Mouse (Mus musculus): Measurements from ENCODE around the gene Gm43951. TPM values are rescaled to one million over a fixed set of nuclear protein-coding genes. Genes with fewer than 3 reads are reported as not detected.

Gene Gm43951
- polyA plus RNA-seq, 1 experiment from 2014 or later = 0.10 TPM

GRCm38 (mm10) chr11:72194259-72194658, 12.4 kb downstream of the Gm43951 start:
- no peaks in the 10 kb centered on the region for H3K9me3 ChIP-seq (replicated peaks; ENCODE audit: control insufficient read depth, low read length)
- no peak overlapping the region for H3K4me2 ChIP-seq (ENCODE audit: low read depth, low read length)
- H3K4me1 ChIP-seq (ENCODE audit: control insufficient read depth, insufficient read depth, low read length) = no peaks in the 10 kb centered on the region
- DNase-seq (ENCODE audit: low spot score) (no peak), ATAC-seq (replicated peaks; ENCODE audit: insufficient number of reproducible peaks, low FRiP score, low TSS enrichment, low read depth) (no peak)
- H3K27ac ChIP-seq (replicated peaks; ENCODE audit: low read depth, low read length) = no peak overlapping the region
- peaks cover 2% of the 10 kb centered on the region; the same call in 1 of the 2 replicates for H3K36me3 ChIP-seq (replicated peaks; ENCODE audit: control insufficient read depth, insufficient read depth, low read depth, low read length)
- 96% methylated on average over 2 of the region's 2 CpGs for WGBS
- no peaks in the 10 kb centered on the region for H3K27me3 ChIP-seq (ENCODE audit: control insufficient read depth, insufficient read depth, low read length)
- H3K4me3 ChIP-seq (ENCODE audit: low read depth, low read length) = no peak overlapping the region
- H3K9ac ChIP-seq (replicated peaks; ENCODE audit: low read length) = no peak overlapping the region

GRCm38 (mm10) chr11:72190857-72191256, 15.8 kb downstream of the Gm43951 start:
- DNase-seq (ENCODE audit: low spot score) (no peak), ATAC-seq (replicated peaks; ENCODE audit: insufficient number of reproducible peaks, low FRiP score, low TSS enrichment, low read depth) (no peak)
- no peak overlapping the region for H3K27ac ChIP-seq (replicated peaks; ENCODE audit: low read depth, low read length)
- no peak overlapping the region for H3K4me3 ChIP-seq (ENCODE audit: low read depth, low read length)
- H3K9ac ChIP-seq (replicated peaks; ENCODE audit: low read length) = no peak overlapping the region
- no peaks in the 10 kb centered on the region for H3K27me3 ChIP-seq (ENCODE audit: control insufficient read depth, insufficient read depth, low read length)
- H3K4me1 ChIP-seq (ENCODE audit: control insufficient read depth, insufficient read depth, low read length) = no peaks in the 10 kb centered on the region
- no peaks in the 10 kb centered on the region; the same call in 1 of the 2 replicates for H3K36me3 ChIP-seq (replicated peaks; ENCODE audit: control insufficient read depth, insufficient read depth, low read depth, low read length)
- WGBS = 72% methylated on average over 1 of the region's 1 CpGs
- H3K9me3 ChIP-seq (replicated peaks; ENCODE audit: control insufficient read depth, low read length) = no peaks in the 10 kb centered on the region
- H3K4me2 ChIP-seq (ENCODE audit: low read depth, low read length) = no peak overlapping the region

GRCm38 (mm10) chr11:72184252-72184651, 22.4 kb downstream of the Gm43951 start:
- WGBS = 85% methylated on average over 4 of the region's 4 CpGs
- Histone ChIP-seq H3K9ac (replicated peaks; ENCODE audit: low read length) (no peak overlapping the region), H3K4me2 (ENCODE audit: low read depth, low read length) (no peak overlapping the region), H3K27me3 (ENCODE audit: control insufficient read depth, insufficient read depth, low read length) (no peaks in the 10 kb centered on the region), H3K36me3 (replicated peaks; ENCODE audit: control insufficient read depth, insufficient read depth, low read depth, low read length) (no peaks in the 10 kb centered on the region; the same call in 1 of the 2 replicates), H3K4me1 (ENCODE audit: control insufficient read depth, insufficient read depth, low read length) (no peaks in the 10 kb centered on the region), H3K27ac (replicated peaks; ENCODE audit: low read depth, low read length) (no peak overlapping the region), H3K4me3 (ENCODE audit: low read depth, low read length) (no peak overlapping the region), H3K9me3 (replicated peaks; ENCODE audit: control insufficient read depth, low read length) (no peaks in the 10 kb centered on the region)
- ATAC-seq (replicated peaks; ENCODE audit: insufficient number of reproducible peaks, low FRiP score, low TSS enrichment, low read depth) = no peak
- DNase-seq (ENCODE audit: low spot score) = no peak

GRCm38 (mm10) chr11:72181136-72181535, 25.5 kb downstream of the Gm43951 start:
- DNase-seq (ENCODE audit: low spot score) (no peak), ATAC-seq (replicated peaks; ENCODE audit: insufficient number of reproducible peaks, low FRiP score, low TSS enrichment, low read depth) (no peak)
- H3K27ac ChIP-seq (replicated peaks; ENCODE audit: low read depth, low read length) = no peak overlapping the region
- H3K27me3 ChIP-seq (ENCODE audit: control insufficient read depth, insufficient read depth, low read length) = no peaks in the 10 kb centered on the region
- H3K4me3 ChIP-seq (ENCODE audit: low read depth, low read length) = no peak overlapping the region
- H3K9me3 ChIP-seq (replicated peaks; ENCODE audit: control insufficient read depth, low read length) = no peaks in the 10 kb centered on the region
- H3K4me2 ChIP-seq (ENCODE audit: low read depth, low read length) = no peak overlapping the region
- H3K36me3 ChIP-seq (replicated peaks; ENCODE audit: control insufficient read depth, insufficient read depth, low read depth, low read length) = no peaks in the 10 kb centered on the region
- 93% methylated on average over 4 of the region's 4 CpGs for WGBS
- no peaks in the 10 kb centered on the region for H3K4me1 ChIP-seq (ENCODE audit: control insufficient read depth, insufficient read depth, low read length)
- H3K9ac ChIP-seq (replicated peaks; ENCODE audit: low read length) = no peak overlapping the region

- no peaks in the 10 kb centered on the region for H3K27me3 ChIP-seq (ENCODE audit: control insufficient read depth, insufficient read depth, low read length)
- WGBS = 89% methylated on average over 5 of the region's 5 CpGs
- no peak overlapping the region for H3K4me2 ChIP-seq (ENCODE audit: low read depth, low read length)
- H3K9ac ChIP-seq (replicated peaks; ENCODE audit: low read length) = no peak overlapping the region
- H3K4me1 ChIP-seq (ENCODE audit: control insufficient read depth, insufficient read depth, low read length) = no peaks in the 10 kb centered on the region
- DNase-seq (ENCODE audit: low spot score) (no peak), ATAC-seq (replicated peaks; ENCODE audit: insufficient number of reproducible peaks, low FRiP score, low TSS enrichment, low read depth) (no peak)
- no peak overlapping the region for H3K27ac ChIP-seq (replicated peaks; ENCODE audit: low read depth, low read length)
- H3K9me3 ChIP-seq (replicated peaks; ENCODE audit: control insufficient read depth, low read length) = no peaks in the 10 kb centered on the region
- H3K4me3 ChIP-seq (ENCODE audit: low read depth, low read length) = no peak overlapping the region
- H3K36me3 ChIP-seq (replicated peaks; ENCODE audit: control insufficient read depth, insufficient read depth, low read depth, low read length) = no peaks in the 10 kb centered on the region
Measured at GRCm38 (mm10) chr11:72180556-72180955, 26.1 kb downstream of the Gm43951 start.

GRCm38 (mm10) chr11:72176553-72176952, 30.1 kb downstream of the Gm43951 start:
- ATAC-seq (replicated peaks; ENCODE audit: insufficient number of reproducible peaks, low FRiP score, low TSS enrichment, low read depth) = no peak
- Histone ChIP-seq H3K9me3 (replicated peaks; ENCODE audit: control insufficient read depth, low read length) (no peaks in the 10 kb centered on the region), H3K36me3 (replicated peaks; ENCODE audit: control insufficient read depth, insufficient read depth, low read depth, low read length) (no peaks in the 10 kb centered on the region; the same call in 1 of the 2 replicates), H3K9ac (replicated peaks; ENCODE audit: low read length) (no peak overlapping the region), H3K27me3 (ENCODE audit: control insufficient read depth, insufficient read depth, low read length) (no peaks in the 10 kb centered on the region), H3K4me1 (ENCODE audit: control insufficient read depth, insufficient read depth, low read length) (no peaks in the 10 kb centered on the region), H3K4me3 (ENCODE audit: low read depth, low read length) (no peak overlapping the region), H3K27ac (replicated peaks; ENCODE audit: low read depth, low read length) (no peak overlapping the region), H3K4me2 (ENCODE audit: low read depth, low read length) (no peak overlapping the region)
- 50% methylated on average over 3 of the region's 3 CpGs for WGBS
- DNase-seq (ENCODE audit: low spot score) = no peak

GRCm38 (mm10) chr11:72175966-72176365, 30.7 kb downstream of the Gm43951 start:
- Histone ChIP-seq H3K9me3 (replicated peaks; ENCODE audit: control insufficient read depth, low read length) (no peaks in the 10 kb centered on the region), H3K27ac (replicated peaks; ENCODE audit: low read depth, low read length) (no peak overlapping the region), H3K4me3 (ENCODE audit: low read depth, low read length) (no peak overlapping the region), H3K36me3 (replicated peaks; ENCODE audit: control insufficient read depth, insufficient read depth, low read depth, low read length) (no peaks in the 10 kb centered on the region; the same call in 1 of the 2 replicates), H3K4me1 (ENCODE audit: control insufficient read depth, insufficient read depth, low read length) (no peaks in the 10 kb centered on the region), H3K4me2 (ENCODE audit: low read depth, low read length) (no peak overlapping the region), H3K9ac (replicated peaks; ENCODE audit: low read length) (no peak overlapping the region), H3K27me3 (ENCODE audit: control insufficient read depth, insufficient read depth, low read length) (no peaks in the 10 kb centered on the region)
- ATAC-seq (replicated peaks; ENCODE audit: insufficient number of reproducible peaks, low FRiP score, low TSS enrichment, low read depth) (no peak), DNase-seq (ENCODE audit: low spot score) (no peak)
- WGBS = 81% methylated on average over 5 of the region's 5 CpGs

GRCm38 (mm10) chr11:72174721-72175120, 31.9 kb downstream of the Gm43951 start:
- Histone ChIP-seq H3K36me3 (replicated peaks; ENCODE audit: control insufficient read depth, insufficient read depth, low read depth, low read length) (no peaks in the 10 kb centered on the region; the same call in 1 of the 2 replicates), H3K4me1 (ENCODE audit: control insufficient read depth, insufficient read depth, low read length) (no peaks in the 10 kb centered on the region), H3K4me3 (ENCODE audit: low read depth, low read length) (no peak overlapping the region), H3K9me3 (replicated peaks; ENCODE audit: control insufficient read depth, low read length) (no peaks in the 10 kb centered on the region), H3K9ac (replicated peaks; ENCODE audit: low read length) (no peak overlapping the region), H3K27ac (replicated peaks; ENCODE audit: low read depth, low read length) (no peak overlapping the region), H3K27me3 (ENCODE audit: control insufficient read depth, insufficient read depth, low read length) (no peaks in the 10 kb centered on the region), H3K4me2 (ENCODE audit: low read depth, low read length) (no peak overlapping the region)
- 93% methylated on average over 6 of the region's 6 CpGs for WGBS
- ATAC-seq (replicated peaks; ENCODE audit: insufficient number of reproducible peaks, low FRiP score, low TSS enrichment, low read depth) = no peak
- DNase-seq (ENCODE audit: low spot score) = no peak
